Mouse (Mus musculus): Measurements from ENCODE around the gene Dmc1.

DNA sequence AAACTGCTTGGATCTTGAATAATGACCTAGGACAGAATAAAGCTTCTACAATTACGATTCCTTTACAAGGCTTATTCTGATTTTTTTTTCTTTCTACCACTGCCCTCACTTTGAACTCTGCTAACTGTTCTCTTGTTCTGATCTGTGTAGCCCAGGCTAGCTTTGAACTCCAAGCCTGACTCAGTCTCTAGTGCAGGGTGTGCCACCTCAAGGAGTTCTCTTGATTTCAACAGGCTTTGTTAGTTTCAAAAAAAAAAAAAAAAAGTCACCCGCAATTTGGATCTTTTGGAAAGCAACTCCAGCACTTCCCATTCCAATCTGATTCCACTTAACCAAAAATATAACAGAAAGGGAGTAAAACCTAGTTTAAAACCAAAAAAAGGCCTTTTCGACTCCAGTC is 59.4 kb downstream of the Dmc1 start:
- TF ChIP-seq CTCF (IDR thresholded peaks at IDR 0.05; ENCODE audit: borderline replicate concordance, extremely low read depth, insufficient read depth, insufficient read length): no peak
- no peak for TF ChIP-seq POLR2A (IDR thresholded peaks at IDR 0.05; ENCODE audit: borderline replicate concordance, extremely low read depth, insufficient read depth, insufficient read length, poor library complexity, severe bottlenecking)

All from brain, embryonic 14.5 days (tissue).